Mouse (Mus musculus) megakaryocyte, adult 5-6 weeks (primary cell): ENCODE results near the gene Ercc4. TPM values are rescaled to one million over a fixed set of nuclear protein-coding genes. Genes with fewer than 3 reads are reported as not detected.
A peak's percentile ranks its signal among the peaks of the same experiment; 100 is the strongest.
"Not testable (repeated sequence)": the region's sequence is repeated elsewhere in the genome, so short reads cannot be mapped to it uniquely, and the experiment has no call there.

ENCODE experiments used
- ATAC-seq: 2 replicates; pipeline ENCODE4 v1.8.0; 2016; ENCODE audit warnings: mild to moderate bottlenecking, inconsistent platforms; ENCODE audit not compliant: poor library complexity, severe bottlenecking
- total RNA-seq, 2 experiments: library from RNA; stranded (forward) in 1 of 2; stranded (reverse) in 1 of 2; fragments of 153-499, 151-499 nt in 1 of 2; fragments of 221-1000, 200-1000 nt in 1 of 2; gene quantifications; 2 replicates each; pipeline versions ENCODE4 v1.2.3 to v1.2.4; 2015 to 2017

The Ercc4 gene
- total RNA-seq (2015) = 8.6 and 13.0 TPM in 2 replicates
- 7.7 and 7.9 TPM in 2 replicates for total RNA-seq (2017)

DNA sequence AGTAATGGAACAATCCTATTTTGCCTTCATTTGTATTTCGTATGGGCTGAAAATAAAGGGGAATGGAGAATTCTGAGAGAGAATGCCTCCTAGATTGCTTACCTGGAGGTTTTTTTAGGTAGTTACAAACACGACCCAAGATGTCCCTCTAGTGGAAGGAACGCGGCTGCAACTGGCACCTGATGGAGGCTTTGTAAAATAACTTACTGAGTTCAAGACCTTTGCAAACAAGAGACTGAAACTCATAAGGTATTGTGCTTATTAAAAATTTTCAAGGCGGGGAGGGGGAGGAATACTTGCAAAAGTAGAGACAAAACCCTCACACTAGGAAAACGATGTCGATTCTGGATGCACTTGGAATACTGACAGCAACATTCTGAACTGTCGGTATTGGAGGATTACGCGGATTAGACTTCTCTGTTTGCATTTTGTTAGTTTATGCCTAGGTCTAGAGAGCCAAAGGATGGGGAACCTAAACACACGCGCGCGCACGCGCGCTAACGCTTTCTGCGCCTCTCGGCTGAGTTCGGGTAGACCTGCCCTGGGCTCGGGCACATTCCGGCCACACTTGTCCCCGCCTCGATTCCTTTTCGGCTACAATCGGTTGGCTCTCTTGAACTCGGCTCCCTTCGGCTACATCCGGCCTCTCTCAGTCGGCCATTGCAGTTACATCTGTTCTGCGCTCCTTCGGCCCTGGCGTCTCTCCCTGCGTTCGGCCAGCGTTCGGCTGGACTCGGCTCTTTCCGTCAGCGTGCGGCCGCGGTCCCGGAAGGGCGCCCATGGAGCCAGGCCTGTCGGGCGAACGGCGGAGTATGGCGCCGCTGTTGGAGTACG, at the start of gene Ercc4:
Gene Ercc4 (plus strand): TSS at position 529 of the 834 bp plus-strand sequence.
- ATAC-seq = peak; percentile 98

DNA sequence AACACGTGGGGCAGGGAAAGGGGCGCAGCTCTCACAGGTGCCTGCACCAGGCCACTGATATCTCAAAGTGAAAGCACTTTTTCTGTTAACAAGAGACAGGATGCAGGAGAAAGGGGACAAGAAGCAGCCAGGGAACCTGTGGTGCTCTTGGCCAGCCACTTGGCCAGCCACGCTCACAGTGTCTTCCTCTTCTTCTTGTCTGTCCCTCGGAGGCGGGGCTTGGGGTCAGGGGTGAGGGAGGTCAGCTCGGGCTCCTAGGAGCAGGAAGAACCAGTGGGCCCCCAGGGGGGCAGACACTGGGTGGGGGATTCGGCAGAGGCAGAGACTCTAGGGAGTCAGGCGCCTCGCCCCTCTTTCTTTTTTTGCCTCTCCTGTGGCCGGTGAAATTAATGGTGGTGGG, 48.4 kb upstream of the Ercc4 start:
- ATAC-seq = peak; percentile 54

DNA sequence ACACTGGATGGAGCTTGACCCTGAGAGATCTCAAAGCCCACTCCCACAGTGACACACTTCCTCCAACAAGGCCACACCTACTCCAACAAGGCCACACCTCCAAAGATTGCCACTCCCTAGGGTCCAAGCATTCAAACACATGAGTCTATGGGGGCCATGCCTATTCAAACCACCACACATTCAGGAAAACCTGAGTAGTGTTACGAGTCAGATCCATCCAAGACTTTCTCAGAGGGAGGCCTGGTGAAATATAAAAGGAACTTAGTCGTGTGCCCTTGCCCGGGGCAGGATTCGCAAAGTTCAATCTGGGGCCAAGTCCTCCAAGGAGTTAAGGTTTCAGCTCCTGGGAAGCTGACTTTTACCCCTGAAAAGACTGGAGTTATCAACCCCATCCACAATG, 35.3 kb upstream of the Ercc4 start:
- no peak for ATAC-seq

DNA sequence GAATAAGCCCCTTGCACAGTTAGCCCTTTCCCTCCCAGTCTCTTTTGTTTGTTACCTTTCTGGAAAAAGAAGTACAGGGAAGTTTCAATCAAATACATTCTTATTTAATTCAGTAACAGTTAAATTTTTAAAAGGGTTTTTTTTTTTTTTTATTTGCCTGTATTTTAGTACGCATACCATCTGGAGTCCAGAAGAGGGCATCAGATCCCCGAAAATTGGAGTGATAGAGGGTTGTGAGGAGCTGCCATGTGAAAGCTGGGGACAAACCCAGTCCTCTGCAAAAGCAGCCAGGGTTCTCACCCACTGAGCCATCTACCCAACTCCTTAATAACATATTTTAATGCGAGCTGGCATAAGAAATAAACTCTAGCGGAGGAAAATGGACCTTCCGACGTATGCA, 29.3 kb upstream of the Ercc4 start:
- no peak for ATAC-seq

DNA sequence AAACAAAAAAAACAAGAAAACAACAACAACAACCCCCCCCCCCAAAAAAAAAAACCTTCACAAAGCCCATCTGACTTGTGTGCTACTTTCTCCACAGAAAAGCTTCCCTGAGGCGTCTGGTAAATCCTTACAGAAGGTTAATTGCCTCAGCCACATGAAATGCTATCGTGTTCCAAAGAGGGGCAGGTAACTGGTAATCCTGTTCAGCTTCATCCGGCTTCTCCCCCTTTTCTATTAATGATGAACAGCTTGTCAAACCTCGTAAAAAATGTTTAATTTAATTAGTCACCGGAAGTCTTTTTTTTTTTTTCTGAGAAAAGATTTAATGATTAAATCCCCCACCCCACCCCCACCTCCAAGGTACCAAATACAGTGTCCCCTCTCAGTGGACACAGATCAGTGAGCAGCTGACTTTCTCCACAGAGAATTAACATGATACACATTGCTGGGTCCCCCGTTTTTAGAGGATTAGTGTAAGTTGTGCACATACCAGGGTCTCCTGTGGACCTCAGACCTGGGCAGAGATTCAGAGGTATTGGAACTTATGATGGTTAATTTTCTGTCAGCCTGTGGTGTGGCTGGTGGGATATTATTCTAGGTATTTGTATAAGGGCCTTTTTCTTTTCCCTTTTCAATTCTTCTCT, 26.2 kb upstream of the Ercc4 start:
- ATAC-seq = no peak

DNA sequence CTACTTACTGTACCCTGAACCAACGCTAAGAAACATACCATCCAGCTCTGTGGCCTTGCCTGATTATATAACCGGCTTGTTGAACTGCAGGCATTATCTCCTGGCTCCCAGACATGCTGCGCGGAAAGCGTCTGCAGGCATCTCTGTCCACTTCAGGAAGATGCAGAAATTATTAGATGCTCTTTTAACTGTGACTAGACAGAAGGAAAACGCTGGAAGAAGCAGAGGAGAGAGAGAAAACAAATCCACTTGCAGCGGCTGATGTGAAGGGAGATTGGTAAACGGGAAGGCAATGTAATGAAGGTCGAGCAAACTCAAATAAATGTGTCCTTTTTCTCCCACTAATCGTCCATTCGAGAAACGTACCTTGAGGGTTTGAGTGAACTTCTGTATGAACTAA, 1.1 kb upstream of the Ercc4 start:
- no peak for ATAC-seq

DNA sequence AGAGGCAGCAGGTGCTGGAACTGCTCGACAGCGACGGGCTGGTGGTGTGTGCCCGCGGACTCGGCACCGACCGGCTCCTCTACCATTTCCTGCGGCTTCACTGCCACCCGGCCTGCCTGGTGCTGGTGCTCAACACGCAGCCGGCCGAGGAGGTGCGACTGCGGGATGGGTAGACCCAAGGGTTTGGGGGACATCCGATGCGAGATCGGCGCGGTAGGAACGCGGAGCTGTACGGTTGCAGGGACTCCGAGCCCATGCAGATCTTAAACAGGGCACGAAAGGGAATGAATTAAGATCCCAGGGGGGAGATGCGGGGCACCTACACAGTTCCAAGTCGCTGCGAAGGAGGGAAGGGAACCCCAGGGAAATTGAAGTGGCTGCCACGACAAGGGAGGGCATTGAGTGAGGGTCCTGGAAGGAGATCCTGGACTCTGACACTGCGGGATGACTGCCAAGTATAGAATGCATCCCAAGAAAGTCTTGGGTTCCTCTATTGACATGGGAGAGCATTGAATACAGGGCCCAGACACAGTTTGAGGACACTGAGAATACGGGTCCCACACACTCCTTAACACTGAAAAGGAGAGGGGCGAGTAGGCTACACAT, 609 bp downstream of the Ercc4 start:
- no peak for ATAC-seq

DNA sequence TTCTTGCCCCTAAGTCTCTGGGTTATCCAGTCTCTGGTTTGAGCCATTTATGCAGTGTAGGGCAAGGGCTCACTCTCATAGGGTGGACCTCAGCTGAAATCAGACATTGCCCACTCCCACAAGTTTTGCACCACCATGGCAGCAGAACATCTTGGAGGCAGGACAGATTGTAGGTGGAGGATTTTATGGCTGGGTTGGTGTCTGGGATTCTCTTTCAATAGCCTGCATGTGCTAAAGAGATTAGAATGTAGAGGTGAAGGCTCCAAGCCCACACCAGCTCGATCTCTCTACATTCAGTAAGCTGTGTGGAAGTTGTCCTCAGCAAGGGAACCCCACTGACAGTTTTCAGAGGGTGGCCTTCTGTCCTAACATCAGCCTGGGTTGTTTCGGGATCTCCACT, 5.3 kb downstream of the Ercc4 start:
- no peak for ATAC-seq

DNA sequence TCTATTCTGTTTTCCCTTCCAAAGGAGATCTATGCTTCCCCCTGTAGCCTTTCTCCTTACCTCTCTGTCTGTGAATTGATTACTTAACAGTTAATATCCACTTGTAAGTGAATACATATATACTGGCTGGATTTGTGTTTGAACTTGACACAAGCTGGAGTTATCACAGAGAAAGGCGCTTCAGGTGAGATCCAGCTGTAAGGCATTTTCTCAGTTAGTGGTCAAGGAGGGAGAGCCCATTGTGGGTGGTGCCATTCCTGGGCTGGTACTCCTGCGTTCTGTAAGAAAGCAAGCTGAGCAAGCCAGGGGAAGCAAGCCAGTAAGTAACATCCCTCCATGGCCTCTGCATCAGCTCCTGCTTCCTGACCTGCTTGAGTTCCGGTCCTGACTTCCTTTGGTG, 6.0 kb downstream of the Ercc4 start:
- ATAC-seq = not testable (repeated sequence)

DNA sequence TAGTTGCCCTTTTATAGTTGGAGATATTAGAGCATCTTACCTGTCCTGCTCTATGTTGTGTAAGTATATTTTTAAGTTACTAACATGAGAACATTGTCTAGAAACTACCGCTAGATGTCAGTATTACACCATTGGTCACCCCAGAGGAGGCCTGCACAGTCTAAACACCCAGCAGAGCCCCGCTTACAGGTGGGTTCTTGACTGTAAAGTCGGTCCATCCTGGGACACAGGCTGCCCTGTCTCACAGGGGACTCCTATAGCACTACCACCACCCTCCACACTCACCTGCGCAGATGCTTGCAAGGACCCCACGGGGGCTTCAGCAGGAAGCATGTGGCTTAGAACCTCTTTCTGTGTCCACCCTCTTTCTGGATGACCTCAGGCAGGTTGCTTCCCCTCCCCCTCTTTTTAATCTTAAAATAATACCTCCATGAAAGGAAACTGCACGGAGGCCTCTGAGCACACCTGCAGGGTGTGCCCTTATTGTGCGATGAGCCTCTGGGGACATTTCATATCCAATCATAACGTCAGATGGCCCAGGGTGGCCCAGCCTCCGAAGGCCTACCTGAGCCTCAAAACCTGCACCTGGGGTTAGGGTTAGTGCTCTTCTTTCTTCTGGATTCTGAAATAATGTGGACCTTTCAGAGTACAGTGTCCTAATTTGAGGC, 7.9 kb downstream of the Ercc4 start:
- peak; percentile 90 for ATAC-seq

DNA sequence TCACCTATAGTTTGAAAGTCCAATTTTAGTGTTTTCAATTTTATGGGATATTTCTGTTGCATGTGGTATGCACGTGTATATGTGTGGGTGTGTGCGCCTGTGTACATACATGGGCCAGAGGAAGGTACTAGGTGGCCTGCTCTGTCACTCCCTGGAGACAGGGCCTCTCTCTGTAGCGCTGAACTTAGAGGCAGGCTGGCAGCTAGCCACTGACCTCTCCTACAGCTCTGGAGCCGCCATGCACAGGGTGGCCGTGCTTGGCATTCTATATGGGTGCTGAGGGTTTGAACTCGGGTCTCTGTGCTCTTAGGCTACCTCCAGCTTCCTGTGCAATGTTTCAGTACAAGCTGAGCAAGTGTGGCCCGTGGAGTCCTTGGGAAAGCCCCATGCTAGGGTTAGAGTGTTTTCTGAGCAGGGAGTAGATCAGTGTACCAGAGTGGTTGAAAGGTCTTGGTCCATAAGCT, 8.5 kb downstream of the Ercc4 start:
- ATAC-seq = no peak

DNA sequence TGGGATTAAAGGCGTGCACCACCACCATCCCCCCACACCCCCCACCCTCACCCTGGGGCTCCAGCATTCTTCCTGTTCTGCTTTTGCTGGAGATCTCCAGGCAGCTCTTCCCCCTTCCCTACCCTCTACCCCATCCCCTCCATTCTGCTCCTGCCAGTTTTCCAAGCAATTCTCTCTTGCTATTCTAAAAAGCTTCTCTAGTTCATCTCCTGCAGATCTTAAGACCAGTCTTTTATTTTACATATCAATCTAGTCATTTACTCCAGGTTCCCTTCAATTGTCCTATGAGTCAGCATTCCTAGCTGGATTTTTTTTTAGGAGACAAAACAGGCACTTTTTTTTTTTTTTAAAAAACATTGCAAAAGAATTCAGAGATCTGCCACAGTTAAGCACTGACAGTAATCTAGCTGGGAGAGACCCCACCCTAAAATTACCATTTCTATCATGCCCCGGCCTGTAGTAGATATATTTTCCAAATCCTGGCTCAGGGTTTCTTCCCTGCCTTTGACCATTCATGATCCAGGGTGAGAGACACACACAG, 9.3 kb downstream of the Ercc4 start:
- no peak for ATAC-seq

DNA sequence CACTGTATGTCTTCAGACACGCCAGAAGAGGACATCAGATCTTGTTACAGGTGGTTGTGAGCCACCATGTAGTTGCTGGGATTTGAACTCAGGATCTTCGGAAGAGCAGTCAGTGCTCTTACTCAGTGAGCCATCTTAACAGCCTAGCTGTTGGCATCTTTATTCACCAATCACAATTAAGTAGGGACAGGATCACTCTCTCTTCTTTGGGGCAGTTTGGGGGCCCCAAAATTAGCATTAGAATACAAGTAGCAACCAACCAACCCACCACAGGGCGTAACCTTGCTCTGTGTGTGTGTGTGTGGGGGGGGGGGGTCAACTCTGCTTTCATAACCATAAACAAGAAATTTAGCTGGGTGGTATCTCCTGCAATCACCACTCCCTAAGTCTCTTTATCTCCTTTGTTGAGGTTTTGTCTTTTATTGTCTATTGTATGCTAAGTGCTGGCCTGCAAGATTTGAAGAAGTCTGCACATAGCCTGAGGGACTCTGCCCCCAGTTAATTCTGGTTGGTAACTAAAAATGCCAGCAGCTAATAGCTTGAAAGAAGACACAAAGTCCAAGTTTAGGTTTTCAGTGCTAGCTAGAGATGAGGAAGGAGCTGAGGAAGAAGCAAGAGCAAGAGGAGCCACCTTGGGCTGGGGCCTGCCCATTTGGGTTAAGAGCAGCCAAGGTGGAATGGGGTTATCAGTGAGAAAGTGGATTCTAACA, 10.3 kb downstream of the Ercc4 start:
- no peak for ATAC-seq

DNA sequence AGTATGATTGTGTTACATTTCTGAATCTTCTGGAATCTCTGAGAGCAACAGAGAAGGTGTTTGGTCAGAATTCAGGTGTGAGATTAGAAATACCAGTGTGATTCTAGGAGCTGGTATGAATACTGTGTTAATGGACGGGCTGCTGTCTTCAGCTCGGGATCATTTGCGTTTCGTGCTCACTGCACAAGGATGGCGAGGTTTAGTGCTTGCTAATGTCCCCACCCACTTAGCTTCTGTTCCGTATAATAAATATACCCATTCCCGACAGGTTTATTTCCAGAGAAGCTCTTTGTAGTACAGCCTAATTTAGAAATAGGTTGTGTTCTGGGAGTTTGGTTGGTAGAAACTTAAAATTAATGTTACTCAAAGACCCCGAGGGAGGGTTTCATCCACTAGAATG, 15.9 kb downstream of the Ercc4 start:
- no peak for ATAC-seq

DNA sequence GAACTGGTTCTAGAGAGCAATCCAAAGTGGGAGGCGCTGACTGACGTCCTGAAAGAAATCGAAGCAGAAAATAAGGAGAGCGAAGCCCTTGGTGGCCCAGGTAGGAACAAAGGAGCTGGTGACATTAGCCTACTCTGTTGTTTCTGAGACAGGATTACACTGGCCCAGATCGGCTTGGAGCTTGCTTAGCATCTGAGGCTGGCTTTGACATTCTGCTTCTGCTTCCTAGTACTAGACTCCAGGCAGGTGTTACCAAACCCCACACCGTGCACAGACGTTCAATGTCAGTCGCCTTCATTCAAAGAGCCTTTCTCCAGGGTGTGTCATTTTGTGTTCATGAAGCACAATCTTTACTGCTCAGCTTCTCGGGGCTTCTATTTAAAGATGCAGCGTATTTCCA, 18.1 kb downstream of the Ercc4 start:
- ATAC-seq = no peak

DNA sequence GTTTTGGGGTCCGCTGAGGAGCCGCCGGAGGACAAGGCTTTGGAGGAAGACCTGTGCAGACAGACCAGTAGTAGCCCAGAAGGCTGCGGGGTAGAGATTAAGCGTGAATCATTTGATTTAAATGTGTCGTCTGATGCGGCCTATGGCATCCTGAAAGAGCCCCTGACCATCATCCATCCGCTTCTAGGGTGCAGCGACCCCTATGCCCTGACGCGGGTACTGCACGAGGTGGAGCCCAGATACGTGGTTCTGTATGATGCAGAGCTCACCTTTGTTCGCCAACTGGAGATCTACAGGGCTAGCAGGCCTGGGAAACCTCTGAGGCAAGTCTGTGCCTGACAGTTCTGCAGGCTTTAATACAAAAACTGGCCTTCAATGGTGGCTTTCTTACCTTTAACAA, 20.9 kb downstream of the Ercc4 start:
- no peak for ATAC-seq

DNA sequence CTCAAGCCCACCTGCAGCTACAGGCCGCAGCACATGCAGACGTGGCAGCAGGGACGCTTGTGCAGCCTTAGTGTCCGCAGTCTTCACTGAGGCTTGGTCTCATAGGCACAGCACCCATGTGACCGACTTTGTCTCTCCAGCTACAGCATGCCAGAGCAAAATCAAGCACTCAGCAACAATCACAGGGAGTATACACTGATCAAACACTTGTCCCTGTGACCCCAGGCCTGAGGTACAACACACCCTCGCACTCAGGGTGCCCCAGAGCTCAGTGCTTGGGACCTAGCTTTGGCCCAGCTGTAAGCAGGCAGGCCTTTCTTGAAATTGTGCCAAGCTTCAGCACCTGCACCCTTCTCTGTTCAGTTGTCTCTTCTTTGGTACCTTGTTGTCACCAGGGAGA, 31.7 kb downstream of the Ercc4 start:
- no peak for ATAC-seq

DNA sequence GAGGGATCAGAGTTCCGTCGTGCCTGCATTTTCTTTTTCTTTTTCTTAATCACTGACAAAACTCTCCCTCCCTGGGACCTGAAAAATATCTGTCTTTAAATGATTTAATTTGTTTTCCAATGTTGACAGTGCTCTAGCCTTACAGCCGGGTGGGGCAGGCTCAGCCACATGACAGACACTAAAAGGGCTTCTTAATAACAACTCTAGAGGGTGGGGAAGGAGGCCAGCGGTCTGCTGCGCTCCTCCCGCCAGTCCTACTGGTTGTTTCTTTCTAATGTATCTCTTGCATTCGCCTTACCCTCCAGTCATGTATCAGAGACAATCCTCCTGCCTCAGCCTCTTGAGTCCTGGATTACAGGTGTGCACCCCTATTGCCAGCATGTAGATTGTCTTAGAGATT, 34.4 kb downstream of the Ercc4 start:
- no peak for ATAC-seq

DNA sequence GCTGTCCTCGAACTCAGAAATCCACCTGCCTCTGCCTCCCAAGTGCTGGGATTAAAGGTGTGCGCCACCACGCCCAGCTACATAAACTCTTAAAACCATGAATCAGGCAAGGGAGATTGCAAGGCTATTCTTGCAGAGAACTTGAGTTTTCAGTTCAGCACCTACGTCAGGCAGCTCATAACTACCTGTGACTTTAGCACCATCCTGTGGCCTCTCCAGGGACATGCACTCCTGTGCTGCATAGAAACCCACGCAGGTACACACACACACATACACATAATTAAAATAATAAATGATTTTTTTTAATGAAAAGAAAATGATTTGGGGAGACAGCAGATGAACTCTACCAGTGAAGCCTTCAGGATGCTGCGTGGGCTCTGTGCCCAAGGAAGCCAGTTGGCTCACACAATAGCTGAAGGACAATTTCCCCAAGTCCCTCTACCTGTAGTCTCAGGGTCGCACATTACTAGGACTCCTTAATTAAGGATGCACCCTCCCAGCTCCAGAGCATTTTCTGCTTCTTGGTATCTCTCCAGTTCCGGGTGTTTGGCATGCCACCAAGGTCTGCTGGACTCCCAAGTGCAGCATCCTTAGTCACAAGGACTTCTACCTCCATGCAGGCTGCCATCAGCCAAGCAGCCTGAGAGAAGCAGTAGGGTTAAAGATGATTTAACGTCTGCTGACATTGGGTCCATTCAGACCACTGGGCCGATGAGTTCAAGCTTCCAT, 35.4 kb downstream of the Ercc4 start:
- no peak for ATAC-seq

DNA sequence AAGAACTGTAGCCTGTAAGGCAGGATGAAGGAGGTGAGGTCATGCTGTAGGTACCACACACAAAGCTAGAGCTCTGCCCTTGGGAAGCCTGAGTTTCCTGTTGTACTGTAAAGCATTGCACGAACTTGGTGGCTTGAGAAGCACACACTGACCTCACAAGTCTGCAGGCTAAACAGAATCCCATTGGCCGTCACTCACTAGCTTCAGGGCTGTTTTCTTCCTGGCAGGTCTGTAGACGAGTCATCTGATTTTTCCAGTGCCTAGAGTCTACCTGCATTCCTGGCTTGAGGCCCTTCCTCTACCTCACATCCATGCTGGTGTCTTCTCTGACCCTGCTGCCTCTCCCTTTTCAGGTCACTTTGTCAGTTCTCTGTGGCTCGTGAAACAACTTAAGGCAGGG, 36.7 kb downstream of the Ercc4 start:
- ATAC-seq = no peak
